Mouse (Mus musculus) hindbrain, embryonic 16.5 days (tissue): ENCODE measurements around the gene Adam30. TPM values are rescaled to one million over a fixed set of nuclear protein-coding genes. Genes with fewer than 3 reads are reported as not detected.

ENCODE experiments used
- ATAC-seq: fragments of 200-750 bp; cut with Nextera tagmentation; 2 replicates; pipeline ENCODE4 v1.8.0; 2017; ENCODE audit warnings: moderate TSS enrichment, moderate library complexity
- H3K27ac ChIP-seq: fragments of 300-500 bp; sonication (generic); 2 replicates; pipeline ENCODE4 v1.5.1; 2014; ENCODE audit warnings: low read depth, mild to moderate bottlenecking, control low read depth, low read length, moderate library complexity
- H3K27me3 ChIP-seq: fragments of 300-500 bp; sonication (generic); replicated peaks from 2 replicates; pipeline ENCODE4 v1.6.1; 2014; ENCODE audit warnings: low read length; ENCODE audit not compliant: control insufficient read depth, insufficient read depth
- H3K36me3 ChIP-seq: fragments of 300-500 bp; sonication (generic); 2 replicates; pipeline ENCODE4 v1.6.1; 2014; ENCODE audit warnings: mild to moderate bottlenecking, low read length, moderate library complexity, mixed read lengths; ENCODE audit not compliant: control insufficient read depth, insufficient read depth
- H3K4me1 ChIP-seq: fragments of 300-500 bp; sonication (generic); 2 replicates; pipeline ENCODE4 v1.6.1; 2014; ENCODE audit warnings: low read depth, low read length; ENCODE audit not compliant: control insufficient read depth, insufficient read depth
- H3K4me2 ChIP-seq: fragments of 300-500 bp; sonication (generic); 2 replicates; pipeline ENCODE4 v1.6.1; 2014; ENCODE audit warnings: mild to moderate bottlenecking, low read length, control low read depth, moderate library complexity
- H3K4me3 ChIP-seq: fragments of 300-500 bp; sonication (generic); 2 replicates; pipeline ENCODE4 v1.5.1; 2014; ENCODE audit warnings: mild to moderate bottlenecking, low read length, control low read depth, moderate library complexity
- H3K9ac ChIP-seq: fragments of 300-500 bp; sonication (generic); 2 replicates; pipeline ENCODE4 v1.6.1; 2014; ENCODE audit warnings: low read depth, mild to moderate bottlenecking, control low read depth, low read length, moderate library complexity
- H3K9me3 ChIP-seq: fragments of 300-500 bp; sonication (generic); 2 replicates; pipeline ENCODE4 v1.6.1; 2014; ENCODE audit warnings: mild to moderate bottlenecking, low read length, moderate library complexity; ENCODE audit not compliant: control insufficient read depth
- WGBS: fragments of 180-500 bp; shearing (Covaris S2); extraction: QIAGEN DNeasy Blood & Tissue Kit; methylation state at CpG from one replicate; pipeline ENCODE4 v1.1.7; 2014; 5-methylcytosine and 5-hydroxymethylcytosine counted together
- polyA plus RNA-seq: library from polyadenylated mRNA; unstranded; fragments of >200 nt; fragmentation: Nextera tagmentation; extraction: Ambion mirVana; gene quantifications from 2 replicates; pipeline ENCODE4 v1.2.1, GENCODE M21; 2015

The Adam30 gene
- polyA plus RNA-seq, 1 experiment from 2014 or later, result not detected

- Histone ChIP-seq H3K4me2 (no peak overlapping the region), H3K4me1 (peaks cover 9% of the 10 kb centered on the region), H3K27ac (no peak overlapping the region), H3K9me3 (no peaks in the 10 kb centered on the region), H3K36me3 (no peaks in the 10 kb centered on the region), H3K27me3 (no peaks in the 10 kb centered on the region), H3K4me3 (no peak overlapping the region), H3K9ac (no peak overlapping the region)
- no peak for ATAC-seq
- WGBS, result 77% methylated on average over 3 of the region's 3 CpGs
Measured at GRCm38 (mm10) chr3:98206977-98207376, 46.5 kb downstream of the Adam30 start.

- 76% methylated on average over 4 of the region's 4 CpGs for WGBS
- Histone ChIP-seq H3K9me3 (no peaks in the 10 kb centered on the region), H3K4me3 (no peak overlapping the region), H3K9ac (no peak overlapping the region), H3K4me2 (no peak overlapping the region), H3K36me3 (no peaks in the 10 kb centered on the region), H3K4me1 (peaks cover 9% of the 10 kb centered on the region), H3K27ac (no peak overlapping the region), H3K27me3 (no peaks in the 10 kb centered on the region)
- no peak for ATAC-seq
Measured at GRCm38 (mm10) chr3:98209161-98209560, 48.7 kb downstream of the Adam30 start.

- Histone ChIP-seq H3K4me1 (peaks cover 9% of the 10 kb centered on the region), H3K9ac (no peak overlapping the region), H3K27ac (no peak overlapping the region), H3K9me3 (no peaks in the 10 kb centered on the region), H3K36me3 (no peaks in the 10 kb centered on the region), H3K27me3 (no peaks in the 10 kb centered on the region), H3K4me2 (no peak overlapping the region), H3K4me3 (no peak overlapping the region)
- ATAC-seq, result no peak; the same call in 1 of the 2 replicates
- 67% methylated on average over 10 of the region's 10 CpGs for WGBS
Measured at GRCm38 (mm10) chr3:98210860-98211259, 50.4 kb downstream of the Adam30 start.

DNA sequence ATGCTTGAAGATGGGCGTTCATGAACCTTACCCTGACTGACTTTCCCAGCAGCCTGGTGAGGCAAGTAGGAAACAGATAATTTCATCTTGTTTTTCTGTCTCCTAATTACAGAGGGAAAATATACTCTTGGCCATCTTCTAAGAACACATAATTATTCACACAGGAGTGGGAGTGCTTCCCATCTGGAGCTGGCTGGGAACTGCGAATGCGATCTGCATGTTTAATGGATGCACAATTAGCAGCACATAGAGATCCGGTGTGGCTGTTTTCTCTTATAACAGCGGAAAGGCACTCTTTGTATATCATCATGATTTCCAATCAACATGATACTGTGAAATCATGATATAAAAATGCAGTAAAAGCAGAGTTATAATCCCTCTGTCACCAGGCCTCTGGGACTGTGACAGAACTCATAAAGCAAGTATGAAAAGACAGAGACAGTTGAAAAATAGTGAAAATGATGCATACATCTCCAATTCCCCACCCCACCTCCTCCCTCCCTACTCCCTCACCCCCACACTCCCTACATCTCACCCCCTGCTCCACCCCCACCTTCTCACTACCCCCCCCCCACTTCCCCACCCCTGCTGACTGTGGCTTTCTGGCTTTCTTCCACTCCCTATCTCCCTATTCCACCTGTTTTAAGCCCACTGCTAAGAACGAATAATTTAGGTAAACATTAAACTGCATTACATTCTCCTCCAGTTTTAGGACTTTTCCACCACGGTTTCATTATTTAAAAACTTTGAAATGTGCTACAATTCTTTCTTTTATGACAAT, 51.1 kb downstream of the Adam30 start:
- Histone ChIP-seq H3K4me1 (peaks cover 9% of the 10 kb centered on the region), H3K4me3 (no peak overlapping the region), H3K4me2 (no peak overlapping the region), H3K9me3 (no peaks in the 10 kb centered on the region), H3K27ac (no peak overlapping the region; the same call in 1 of the 2 replicates), H3K36me3 (no peaks in the 10 kb centered on the region), H3K27me3 (no peaks in the 10 kb centered on the region), H3K9ac (no peak overlapping the region)
- ATAC-seq, result peak; percentile 91
- 44% methylated on average over 7 of the region's 7 CpGs for WGBS

Other genes starting within 250 kb of the Adam30 start
- gene Notch2, start 147.1 kb upstream of the Adam30 start, polyA plus RNA-seq, result 7.6 and 12.1 TPM in 2 replicates
- gene Reg4, start 61.5 kb downstream of the Adam30 start, polyA plus RNA-seq, result not detected in 2 replicates
- gene Hmgcs2, start 119.8 kb downstream of the Adam30 start, polyA plus RNA-seq, result 24.8 and 29.7 TPM in 2 replicates
- 197 and 219 TPM in 2 replicates for gene Phgdh, start 179.4 kb downstream of the Adam30 start, polyA plus RNA-seq
- gene Zfp697, start 221.8 kb downstream of the Adam30 start, polyA plus RNA-seq, result 14.4 and 15.1 TPM in 2 replicates